Comparison of ENCODE assay signal across 10 mouse cellular contexts in the genomic region with DNA sequence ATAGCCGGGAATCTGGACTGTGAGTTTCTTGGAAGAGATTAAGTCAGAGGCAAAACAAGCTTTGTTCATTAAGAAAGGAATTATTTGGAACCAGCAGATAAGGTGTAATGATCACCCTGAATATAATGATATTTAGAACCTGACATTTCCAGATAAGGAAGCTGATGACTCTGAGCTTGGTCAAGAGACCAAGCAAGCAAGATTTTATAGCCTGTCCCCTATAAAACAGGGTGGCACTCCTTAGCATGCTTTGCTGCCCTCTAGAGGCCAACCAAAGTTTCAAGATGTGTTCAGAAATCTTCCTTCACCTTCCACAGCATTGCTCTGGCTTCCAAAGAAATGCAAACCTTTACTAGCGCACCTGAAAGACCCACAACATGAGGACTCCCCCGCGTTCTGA. TPM values are rescaled to one million over a fixed set of nuclear protein-coding genes. Genes with fewer than 3 reads are reported as not detected.
DNase-seq lines count a peak whose midpoint lies in the region; TF ChIP-seq lines count a peak whose summit lies in the region.
"Had no signal": no experiment of that assay in that cellular context is flagged by ENCODE, and none has a peak within 500 bp of the region (broad histone marks: within the 10 kb centered on the region; RNA-seq: fewer than 3 reads in every experiment).

No protein-coding gene starts in this region.

- H3K4me1 ChIP-seq in E14TG2a.4 (replicated peaks; ENCODE audit: low read depth, low read length) = no peaks in the 10 kb centered on the region
- no peaks in the 10 kb centered on the region for H3K4me1 ChIP-seq in liver, adult 2 months (ENCODE audit: control insufficient read depth, insufficient read depth, low read length)
- H3K4me1 ChIP-seq: neural tube, embryonic 12.5 days had no signal

- no peak for TF ChIP-seq POLR2A in liver, adult 2 months (IDR thresholded peaks at IDR 0.05; ENCODE audit: extremely low read depth, insufficient read depth, low read length)

- H3K4me3 ChIP-seq in E14TG2a.4 (replicated peaks; ENCODE audit: low read length) = no peak overlapping the region
- no peak overlapping the region for H3K4me3 ChIP-seq in liver, adult 2 months (ENCODE audit: insufficient read depth, low read depth, low read length)
- H3K4me3 ChIP-seq: erythroblast, embryonic 14.5 days; neural tube, embryonic 12.5 days had no signal

- H3K9me3 ChIP-seq in E14TG2a.4 (ENCODE audit: low read length) = peaks cover 9% of the 10 kb centered on the region; the same call in 1 of the 2 replicates
- H3K9me3 ChIP-seq: neural tube, embryonic 12.5 days had no signal

- H3K27ac ChIP-seq in liver, adult 2 months (replicated peaks; ENCODE audit: insufficient read depth, low read depth, low read length) = no peak overlapping the region
- H3K27ac ChIP-seq: neural tube, embryonic 12.5 days had no signal

- no peak overlapping the region for H3K9ac ChIP-seq in liver, adult 2 months (ENCODE audit: low read depth, low read length)
- H3K9ac ChIP-seq: neural tube, embryonic 12.5 days had no signal

- no peaks in the 10 kb centered on the region for H3K36me3 ChIP-seq in E14TG2a.4 (ENCODE audit: insufficient read depth, low read length)
- H3K36me3 ChIP-seq in liver, adult 2 months (ENCODE audit: control insufficient read depth, insufficient read depth, low read length) = no peaks in the 10 kb centered on the region
- H3K36me3 ChIP-seq: neural tube, embryonic 12.5 days had no signal

- peak; percentile 66 for DNase-seq in 3T3-L1 (ENCODE audit: low read depth, low spot score)
- peak; percentile 22 for DNase-seq in c-Kit-positive CD71-positive TER-119-positive erythroid progenitor cells, embryonic 14.5 days (ENCODE audit: low spot score)
- peak; percentile 7 to 76 for DNase-seq in frontal cortex, adult 2 months (ENCODE audit: extremely low spot score in 1 of 2, low spot score in 1 of 2)
- peak; percentile 50 to 67 for DNase-seq in kidney, postnatal 25 days
- peak; percentile 62 for DNase-seq in liver, adult 2 months (ENCODE audit: extremely low read depth, low read depth, low spot score)
- peak; percentile 17 for DNase-seq in neural tube, embryonic 10.5 days (ENCODE audit: extremely low spot score, low spot score)
- peak; percentile 54 for DNase-seq in thymus, postnatal 14 days

- no peaks in the 10 kb centered on the region for H3K27me3 ChIP-seq in E14TG2a.4 (ENCODE audit: insufficient read depth, low read length)
- H3K27me3 ChIP-seq in liver, adult 2 months (ENCODE audit: control insufficient read depth, insufficient read depth, low read length) = no peaks in the 10 kb centered on the region
- H3K27me3 ChIP-seq: neural tube, embryonic 12.5 days had no signal

- peak; percentile 56 for TF ChIP-seq CTCF in E14TG2a.4 (conservative IDR thresholded peaks at IDR 0.05; ENCODE audit: low read length)
- TF ChIP-seq CTCF in liver, adult 2 months (IDR thresholded peaks at IDR 0.05; ENCODE audit: low read depth, low read length) = peak; percentile 40; the same call in 1 of the 2 replicates

- no peaks in the 10 kb centered on the region for H3K79me2 ChIP-seq in liver, adult 2 months (ENCODE audit: control insufficient read depth, insufficient read depth, low read length)

- 59% methylated on average over 4 of the region's 4 CpGs for WGBS in liver, adult 2 months

RNA-seq across cellular contexts. Expression of gene Khdc1a, which starts 5.2 kb away (rescaled TPM):
- not detected in 2 replicates for polyA plus RNA-seq in frontal cortex, adult 2 months (2012; rRNA removed)
- total RNA-seq in liver, adult 2 months (2014; rRNA removed) = not detected in 2 replicates
- not detected in 2 replicates for polyA plus RNA-seq in liver, adult 2 months (2012; rRNA removed)
- polyA plus RNA-seq: erythroblast, embryonic 14.5 days; neural tube, embryonic 12.5 days had no signal

RNA-seq across cellular contexts. Expression of gene Khdc1c, which starts 23.9 kb away (rescaled TPM):
- polyA plus RNA-seq in frontal cortex, adult 2 months (2012; rRNA removed) = not detected in 2 replicates
- total RNA-seq in liver, adult 2 months (2014; rRNA removed) = not detected in 2 replicates
- polyA plus RNA-seq in liver, adult 2 months (2012; rRNA removed) = not detected in 2 replicates
- polyA plus RNA-seq: erythroblast, embryonic 14.5 days; neural tube, embryonic 12.5 days had no signal

RNA-seq across cellular contexts. Expression of gene Khdc1b, which starts 39.1 kb away (rescaled TPM):
- polyA plus RNA-seq in frontal cortex, adult 2 months (2012; rRNA removed) = not detected in 2 replicates
- total RNA-seq in liver, adult 2 months (2014; rRNA removed) = not detected in 2 replicates
- polyA plus RNA-seq in liver, adult 2 months (2012; rRNA removed) = not detected in 2 replicates
- polyA plus RNA-seq: erythroblast, embryonic 14.5 days had no signal
